Mouse (Mus musculus) heart, adult 2 months (tissue): ENCODE measurements at regions not wholly inside any gene's neighbourhood (a gene's known extent, or its start where the extent isn't known, plus 50 kb on each side); places are given as distances from the start of the nearest gene placed in this dataset.

Experiments used
- CTCF ChIP-seq: fragments of 200-600 bp; IDR thresholded peaks from 2 replicates; pipeline ENCODE4 v1.8.1; 2022; ENCODE audit warnings: antibody characterized with exemption, mild to moderate bottlenecking, moderate library complexity
- EP300 ChIP-seq: fragments of 200-500 bp; IDR thresholded peaks from 2 replicates; pipeline ENCODE4 v1.6.1; 2011; ENCODE audit warnings: low read depth, low read length, control low read depth; ENCODE audit not compliant: insufficient read depth
- POLR2A ChIP-seq: fragments of 200-500 bp; IDR thresholded peaks from 2 replicates; pipeline ENCODE4 v1.6.1; 2011; ENCODE audit warnings: mild to moderate bottlenecking, low read depth, low read length, control low read depth; ENCODE audit not compliant: insufficient read depth

- TF ChIP-seq CTCF: no peak
- no peak for TF ChIP-seq EP300
- TF ChIP-seq POLR2A: no peak
Measured at GRCm38 (mm10) chr19:28137581-28137980, 126.6 kb upstream of the Rfx3 start.
